Mouse (Mus musculus) ES-Bruce4 (cell line): Measurements from ENCODE around the gene Eng. TPM values are rescaled to one million over a fixed set of nuclear protein-coding genes. Genes with fewer than 3 reads are reported as not detected.

Source experiments
- H3K27ac ChIP-seq: 2 replicates; pipeline ENCODE4 v1.5.1; 2012; ENCODE audit warnings: low read length, inconsistent platforms; ENCODE audit not compliant: insufficient read depth
- H3K27me3 ChIP-seq: 2 replicates; pipeline ENCODE4 v1.6.1; 2012; ENCODE audit warnings: mild to moderate bottlenecking, low read length, inconsistent platforms; ENCODE audit not compliant: control insufficient read depth, poor library complexity, insufficient read depth, severe bottlenecking
- H3K36me3 ChIP-seq: 2 replicates; pipeline ENCODE4 v1.6.1; 2012; ENCODE audit warnings: inconsistent platforms, mild to moderate bottlenecking, low read length, moderate library complexity; ENCODE audit not compliant: control insufficient read depth, poor library complexity, insufficient read depth, severe bottlenecking
- H3K4me1 ChIP-seq: one replicate; pipeline ENCODE4 v1.8.1; 2011; ENCODE audit warnings: low read length; ENCODE audit not compliant: control insufficient read depth, insufficient read depth
- H3K4me3 ChIP-seq: 2 replicates; pipeline ENCODE4 v1.5.1; 2011; ENCODE audit warnings: low read depth, mild to moderate bottlenecking, low read length
- H3K9ac ChIP-seq: 2 replicates; pipeline ENCODE4 v1.6.1; 2012; ENCODE audit warnings: low read depth, mild to moderate bottlenecking, inconsistent platforms; ENCODE audit not compliant: poor library complexity, severe bottlenecking
- H3K9me3 ChIP-seq: replicated peaks from 2 replicates; pipeline ENCODE4 v1.6.1; 2012; ENCODE audit warnings: mild to moderate bottlenecking, low read length, inconsistent platforms; ENCODE audit not compliant: control insufficient read depth, poor library complexity, insufficient read depth, severe bottlenecking
- CTCF ChIP-seq: IDR thresholded peaks from one replicate; pipeline ENCODE4 v1.8.1; 2011; ENCODE audit warnings: low read depth, low read length
- EP300 ChIP-seq: IDR thresholded peaks from 2 replicates; pipeline ENCODE4 v1.6.1; 2011; ENCODE audit warnings: low read depth, low read length; ENCODE audit not compliant: insufficient read depth
- POLR2A ChIP-seq: IDR thresholded peaks from one replicate; pipeline ENCODE4 v1.8.1; 2011; ENCODE audit warnings: low read length; ENCODE audit not compliant: insufficient read depth
- polyA plus RNA-seq: library from polyadenylated mRNA; stranded (reverse); fragments of >200 nt; gene quantifications from 2 replicates; pipeline ENCODE4 v1.2.4, GENCODE M21; 2011; ENCODE audit warnings: low read depth; ENCODE audit not compliant: missing spikeins, insufficient read depth, insufficient read length

Eng gene
- polyA plus RNA-seq, 1 experiment = 20.0 TPM

DNA sequence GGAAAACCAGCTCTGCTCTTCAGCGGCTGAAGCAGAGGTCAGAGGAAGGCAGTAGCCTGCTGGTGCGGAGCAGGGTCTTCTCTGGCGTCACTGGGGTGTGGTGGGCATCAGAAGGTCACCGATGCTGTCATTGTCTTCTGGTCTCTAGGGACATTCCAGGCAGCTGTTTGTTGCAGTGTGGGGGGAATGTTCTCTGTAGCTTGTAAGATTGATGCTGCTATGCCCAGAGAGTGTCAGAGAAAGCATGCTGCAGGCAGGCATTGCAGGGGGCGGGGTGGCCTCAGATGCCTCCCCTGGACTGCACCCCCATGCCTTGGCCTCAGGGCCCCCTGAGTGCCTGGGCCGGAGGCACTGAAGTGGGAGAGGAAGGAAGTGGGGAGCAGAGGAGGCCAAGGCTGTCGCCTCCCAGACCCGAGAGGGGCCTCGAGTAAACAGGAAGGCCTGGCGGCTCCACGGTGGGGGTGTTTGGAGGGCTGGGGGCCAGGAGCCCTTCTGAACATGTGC lies 8.6 kb upstream of the Eng start:
- TF ChIP-seq CTCF (no peak), POLR2A (no peak), EP300 (no peak)
- Histone ChIP-seq H3K27me3 (no peaks in the 10 kb centered on the region), H3K27ac (no peak overlapping the region), H3K9ac (peak overlapping the region; percentile 13; the same call in 1 of the 2 replicates), H3K9me3 (no peaks in the 10 kb centered on the region), H3K4me3 (peak overlapping the region; percentile 20; the same call in 1 of the 2 replicates), H3K4me1 (no peaks in the 10 kb centered on the region), H3K36me3 (peaks cover 12% of the 10 kb centered on the region)

DNA sequence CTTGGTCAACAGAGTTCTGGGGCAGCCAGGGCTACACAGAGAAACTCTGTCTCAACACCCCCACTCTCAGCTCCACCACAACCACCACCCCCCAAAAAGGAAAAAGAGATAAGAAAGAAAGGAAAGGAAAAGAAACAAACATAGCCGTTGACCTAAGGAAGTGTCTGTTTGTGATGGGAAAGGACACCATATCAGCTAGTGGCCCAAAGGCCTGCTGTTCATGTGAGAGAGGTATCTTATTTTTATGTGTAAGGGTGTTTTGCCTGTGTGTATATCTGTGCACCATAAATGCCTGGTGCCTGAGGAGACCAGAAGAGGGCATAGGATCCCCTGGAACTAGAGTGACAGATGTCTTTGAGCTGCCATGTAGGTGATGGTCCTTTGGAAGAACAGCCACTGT lies 6.8 kb upstream of the Eng start:
- Histone ChIP-seq H3K4me3 (no peak overlapping the region), H3K27ac (no peak overlapping the region), H3K9me3 (no peaks in the 10 kb centered on the region), H3K4me1 (no peaks in the 10 kb centered on the region), H3K36me3 (0 out of 2 replicates have a peak, but pooled peaks cover 1% of the 10 kb centered on the region), H3K27me3 (no peaks in the 10 kb centered on the region), H3K9ac (no peak overlapping the region)
- no peak for TF ChIP-seq POLR2A
- no peak for TF ChIP-seq EP300
- no peak for TF ChIP-seq CTCF

DNA sequence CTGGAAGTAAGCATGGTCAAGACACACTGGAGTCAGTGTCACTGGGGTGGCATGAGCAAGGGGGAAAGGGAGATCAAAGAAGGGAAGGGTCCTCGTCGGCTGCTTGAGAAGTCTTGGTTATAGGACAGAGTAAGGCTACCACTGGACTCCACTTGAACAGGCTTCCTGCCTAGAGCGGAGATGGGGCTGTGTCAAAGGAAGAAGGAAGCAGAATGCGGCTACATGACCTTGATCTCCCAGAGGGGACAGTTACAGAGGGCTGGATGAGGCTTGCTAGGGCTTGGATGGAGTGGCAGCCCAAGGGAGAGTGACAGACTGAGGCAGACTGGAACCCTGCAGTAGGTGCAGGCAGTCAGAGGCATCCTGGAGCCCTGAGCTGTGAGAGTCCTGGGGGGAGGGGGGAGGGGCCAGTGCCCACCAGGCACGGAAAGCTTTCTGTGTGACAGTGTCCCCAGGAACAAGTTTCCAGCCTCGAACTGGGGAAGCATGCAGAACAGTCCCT lies 5.8 kb upstream of the Eng start:
- TF ChIP-seq POLR2A (no peak), CTCF (no peak), EP300 (no peak)
- Histone ChIP-seq H3K4me3 (no peak overlapping the region), H3K9ac (no peak overlapping the region), H3K9me3 (no peaks in the 10 kb centered on the region), H3K27me3 (no peaks in the 10 kb centered on the region), H3K27ac (no peak overlapping the region), H3K4me1 (peaks cover 2% of the 10 kb centered on the region), H3K36me3 (no peaks in the 10 kb centered on the region)

DNA sequence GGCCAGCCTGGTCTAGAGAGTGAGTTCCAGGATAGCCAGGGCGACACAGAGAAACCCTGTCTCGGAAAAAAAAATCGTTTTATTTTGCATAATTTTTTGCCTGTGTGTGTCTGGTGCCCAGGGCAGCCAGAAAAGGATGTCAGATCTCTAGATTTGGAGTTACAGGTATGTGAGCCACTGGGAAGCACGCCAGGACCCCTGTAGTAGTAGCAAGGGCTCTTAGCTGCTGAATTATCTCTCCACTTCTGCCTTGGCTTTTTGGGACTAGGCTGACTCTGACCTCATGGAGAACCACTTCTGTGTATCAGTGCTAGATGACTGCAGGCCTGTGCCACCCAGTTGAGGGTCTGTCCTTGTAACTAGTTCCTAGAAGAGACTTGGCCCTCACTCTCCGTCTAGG lies 4.6 kb upstream of the Eng start:
- TF ChIP-seq CTCF (no peak), POLR2A (no peak), EP300 (no peak)
- H3K27ac ChIP-seq = no peak overlapping the region
- H3K27me3 ChIP-seq = no peaks in the 10 kb centered on the region
- no peaks in the 10 kb centered on the region for H3K36me3 ChIP-seq
- no peaks in the 10 kb centered on the region for H3K9me3 ChIP-seq
- H3K4me3 ChIP-seq = no peak overlapping the region
- peaks cover 6% of the 10 kb centered on the region for H3K4me1 ChIP-seq
- no peak overlapping the region for H3K9ac ChIP-seq

DNA sequence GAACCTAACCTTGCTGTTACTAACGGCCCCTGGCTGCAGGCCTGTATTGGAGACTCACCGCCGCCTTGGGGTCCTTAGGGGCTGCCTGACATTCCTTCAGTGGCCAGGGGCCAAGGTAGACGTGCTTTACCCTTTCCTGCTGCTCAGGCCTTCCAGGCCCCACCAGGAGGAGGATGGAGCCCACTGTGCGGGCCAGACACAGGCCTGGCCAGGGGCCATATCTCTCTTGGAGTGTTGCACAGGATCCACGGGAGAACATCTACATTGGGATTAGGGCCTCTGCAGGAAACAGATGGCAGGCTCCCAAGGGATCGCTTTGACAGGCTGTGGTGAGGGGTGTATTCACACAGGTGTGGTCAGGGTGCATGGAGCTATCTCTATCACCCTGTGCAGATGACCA lies 3.6 kb upstream of the Eng start:
- peaks cover 8% of the 10 kb centered on the region for H3K4me1 ChIP-seq
- TF ChIP-seq POLR2A = no peak
- TF ChIP-seq CTCF = no peak
- TF ChIP-seq EP300 = no peak
- H3K36me3 ChIP-seq = no peaks in the 10 kb centered on the region
- no peak overlapping the region for H3K9ac ChIP-seq
- H3K4me3 ChIP-seq = no peak overlapping the region
- no peaks in the 10 kb centered on the region for H3K27me3 ChIP-seq
- H3K9me3 ChIP-seq = no peaks in the 10 kb centered on the region
- H3K27ac ChIP-seq = no peak overlapping the region

DNA sequence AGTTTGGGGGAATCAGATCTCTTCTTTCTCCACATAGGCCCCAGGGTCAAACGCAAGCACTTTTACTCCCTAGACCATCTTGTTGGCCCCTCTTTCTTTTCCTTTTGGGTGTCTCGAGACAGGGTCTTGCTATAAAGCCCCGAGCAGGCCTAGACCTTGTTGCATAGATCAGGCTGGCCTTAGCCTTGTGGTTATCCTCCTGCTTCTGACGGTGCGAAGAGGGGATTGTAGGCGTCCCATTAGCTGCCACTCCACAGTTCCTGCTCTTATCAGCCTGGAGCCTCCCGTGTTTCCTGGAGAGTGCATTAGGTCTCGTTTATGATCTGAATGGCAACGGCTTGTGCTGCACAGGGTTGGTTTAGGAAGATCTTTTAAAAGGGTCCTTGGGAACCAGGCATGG lies 2.3 kb upstream of the Eng start:
- H3K9me3 ChIP-seq = no peaks in the 10 kb centered on the region
- no peaks in the 10 kb centered on the region for H3K36me3 ChIP-seq
- no peak overlapping the region for H3K27ac ChIP-seq
- peaks cover 8% of the 10 kb centered on the region for H3K4me1 ChIP-seq
- no peak for TF ChIP-seq CTCF
- TF ChIP-seq POLR2A = no peak
- TF ChIP-seq EP300 = no peak
- no peak overlapping the region for H3K9ac ChIP-seq
- no peak overlapping the region for H3K4me3 ChIP-seq
- no peaks in the 10 kb centered on the region for H3K27me3 ChIP-seq
